Mouse (Mus musculus) layer of hippocampus, postnatal 36 days (tissue): ENCODE data around the gene Chd9. TPM values are rescaled to one million over a fixed set of nuclear protein-coding genes. Genes with fewer than 3 reads are reported as not detected.

Source experiments
- DNase-seq, 2 experiments: peaks; one replicate each; pipeline ENCODE4 v3.0.0; 2022
- total RNA-seq, 2 experiments: library from RNA; stranded (reverse); gene quantifications; 2 replicates each; pipeline ENCODE4 v1.2.3; 2021

Chd9 gene
- total RNA-seq, 2 experiments from 2014 or later = 238 to 258 TPM

- DNase-seq = no peak
Measured at GRCm38 (mm10) chr8:90978720-90979119, 150.6 kb downstream of the Chd9 start.

- DNase-seq = no peak
Measured at GRCm38 (mm10) chr8:90979295-90979694, 151.1 kb downstream of the Chd9 start.

GRCm38 (mm10) chr8:90982087-90982486, 153.9 kb downstream of the Chd9 start:
- no peak for DNase-seq

GRCm38 (mm10) chr8:91019726-91020125, 191.6 kb downstream of the Chd9 start:
- peak; percentile 48 to 60 for DNase-seq

GRCm38 (mm10) chr8:91034417-91034816, 206.3 kb downstream of the Chd9 start:
- DNase-seq = no peak

- no peak for DNase-seq
Measured at GRCm38 (mm10) chr8:91036905-91037304, 208.8 kb downstream of the Chd9 start.

GRCm38 (mm10) chr8:91038637-91039036, 210.5 kb downstream of the Chd9 start:
- DNase-seq = no peak

- no peak for DNase-seq
Measured at GRCm38 (mm10) chr8:91046370-91046769, 218.2 kb downstream of the Chd9 start.

GRCm38 (mm10) chr8:91051037-91051436, 222.9 kb downstream of the Chd9 start:
- peak; percentile 36 to 59 for DNase-seq

- DNase-seq = no peak
Measured at GRCm38 (mm10) chr8:91054418-91054817, 226.3 kb downstream of the Chd9 start.

GRCm38 (mm10) chr8:91056848-91057247, 228.7 kb downstream of the Chd9 start:
- DNase-seq = no peak

GRCm38 (mm10) chr8:91059086-91059578, 231.0 kb downstream of the Chd9 start:
- no peak for DNase-seq

GRCm38 (mm10) chr8:91059884-91060510, 231.8 kb downstream of the Chd9 start:
- DNase-seq = no peak

GRCm38 (mm10) chr8:91060555-91061471, 232.7 kb downstream of the Chd9 start:
- no peak for DNase-seq

GRCm38 (mm10) chr8:91065179-91065578, 237.0 kb downstream of the Chd9 start:
- no peak for DNase-seq

- DNase-seq = no peak
Measured at GRCm38 (mm10) chr8:91069407-91069806, 241.3 kb downstream of the Chd9 start.

- DNase-seq = peak; percentile 97
Measured at GRCm38 (mm10) chr8:91069834-91070233, 241.7 kb downstream of the Chd9 start, which contains the start of gene Rbl2. TSS of gene Rbl2 (plus strand) at chr8:91070057.

- peak; percentile 53 to 56 for DNase-seq
Measured at GRCm38 (mm10) chr8:91070275-91070859, 242.2 kb downstream of the Chd9 start.

GRCm38 (mm10) chr8:91077077-91077867, 249.1 kb downstream of the Chd9 start:
- DNase-seq = no peak

GRCm38 (mm10) chr8:91079678-91080077, 251.5 kb downstream of the Chd9 start:
- no peak for DNase-seq

- DNase-seq = no peak
Measured at GRCm38 (mm10) chr8:91081911-91082310, 253.8 kb downstream of the Chd9 start.

- no peak for DNase-seq
Measured at GRCm38 (mm10) chr8:91082428-91082827, 254.3 kb downstream of the Chd9 start.
